Mouse (Mus musculus) neural tube, embryonic 12.5 days (tissue): ENCODE data around the gene Ttc23l. TPM values are rescaled to one million over a fixed set of nuclear protein-coding genes. Genes with fewer than 3 reads are reported as not detected.
"Not testable (repeated sequence)": the region's sequence is repeated elsewhere in the genome, so short reads cannot be mapped to it uniquely, and the experiment has no call there.

ENCODE experiments used
- ATAC-seq: fragments of 200-750 bp; cut with Nextera tagmentation; 2 replicates; pipeline ENCODE4 v1.8.0; 2017; ENCODE audit warnings: low read depth, mild to moderate bottlenecking, moderate TSS enrichment, moderate library complexity; ENCODE audit not compliant: low FRiP score
- H3K27ac ChIP-seq: fragments of 300-500 bp; sonication (generic); 2 replicates; pipeline ENCODE4 v1.5.1; 2016
- H3K27me3 ChIP-seq: fragments of 300-500 bp; sonication (generic); replicated peaks from 2 replicates; pipeline ENCODE4 v1.6.1; 2016; ENCODE audit warnings: mild to moderate bottlenecking
- H3K36me3 ChIP-seq: fragments of 300-500 bp; sonication (generic); 2 replicates; pipeline ENCODE4 v1.6.1; 2016; ENCODE audit warnings: mild to moderate bottlenecking
- H3K4me1 ChIP-seq: fragments of 300-500 bp; sonication (generic); 2 replicates; pipeline ENCODE4 v1.6.1; 2016
- H3K4me2 ChIP-seq: fragments of 300-500 bp; sonication (generic); replicated peaks from 2 replicates; pipeline ENCODE4 v1.6.1; 2016; ENCODE audit warnings: mild to moderate bottlenecking
- H3K4me3 ChIP-seq: fragments of 300-500 bp; sonication (generic); 2 replicates; pipeline ENCODE4 v1.5.1; 2016
- H3K9ac ChIP-seq: fragments of 300-500 bp; sonication (generic); 2 replicates; pipeline ENCODE4 v1.6.1; 2016; ENCODE audit warnings: mild to moderate bottlenecking
- H3K9me3 ChIP-seq: fragments of 300-500 bp; sonication (generic); 2 replicates; pipeline ENCODE4 v1.6.1; 2016; ENCODE audit warnings: mild to moderate bottlenecking
- WGBS: fragments of 180-500 bp; shearing (Covaris S2); methylation state at CpG from one replicate; pipeline ENCODE4 v1.1.7; 2016; 5-methylcytosine and 5-hydroxymethylcytosine counted together
- polyA plus RNA-seq: library from polyadenylated mRNA; unstranded; fragments of >200 nt; fragmentation: Nextera tagmentation; extraction: Ambion mirVana; gene quantifications from 2 replicates; pipeline ENCODE4 v1.2.1, GENCODE M21; 2016

The Ttc23l gene
- polyA plus RNA-seq, 1 experiment from 2014 or later = not detected

DNA sequence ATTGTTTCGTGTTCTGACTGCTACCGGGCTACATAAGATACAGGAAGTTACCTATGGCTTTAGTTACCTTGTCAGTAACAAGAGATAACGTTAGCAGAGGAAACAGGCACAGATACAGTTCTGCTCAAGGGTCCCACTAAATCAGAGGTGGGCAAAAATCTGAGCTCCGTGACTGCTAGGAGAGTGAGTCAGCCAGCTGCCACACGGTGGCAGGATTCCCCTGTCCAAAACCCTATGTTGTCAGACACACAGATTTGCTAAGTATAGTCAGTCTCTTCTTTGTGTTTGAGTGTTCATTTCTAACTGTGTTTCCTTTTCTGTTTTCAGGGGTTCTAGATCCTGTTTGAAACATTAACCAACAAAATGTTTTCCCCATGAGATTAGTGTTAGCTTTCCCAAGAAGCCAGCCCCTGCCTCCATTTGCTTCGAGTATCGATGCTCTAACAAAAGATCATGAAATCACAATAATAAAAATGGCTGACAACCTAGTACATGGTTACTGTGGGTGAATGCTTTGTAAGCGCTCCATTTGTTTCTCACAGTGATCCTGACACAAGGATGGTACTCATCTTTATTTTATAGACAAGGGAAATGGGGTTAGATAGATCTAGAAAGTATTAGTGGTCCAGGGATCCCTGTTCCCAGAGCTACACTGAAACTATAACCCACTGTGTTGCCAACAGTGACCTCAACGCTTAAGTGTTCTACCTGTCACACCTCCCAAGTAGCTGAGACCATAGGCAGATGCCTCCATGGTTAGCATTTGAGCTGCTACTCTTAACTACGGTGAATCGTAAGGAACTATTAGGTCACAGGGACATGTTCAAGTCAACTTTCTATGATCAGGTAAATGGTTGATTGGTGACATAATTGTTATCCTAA, 57.4 kb downstream of the Ttc23l start:
- WGBS = 59% methylated on average over 11 of the region's 11 CpGs
- no peaks in the 10 kb centered on the region for H3K4me1 ChIP-seq
- H3K27me3 ChIP-seq = no peaks in the 10 kb centered on the region
- H3K36me3 ChIP-seq = peaks cover 3% of the 10 kb centered on the region; the same call in 1 of the 2 replicates
- ATAC-seq = peak; percentile 88
- no peak overlapping the region for H3K4me2 ChIP-seq
- no peak overlapping the region for H3K27ac ChIP-seq
- no peak overlapping the region for H3K9ac ChIP-seq
- no peak overlapping the region for H3K4me3 ChIP-seq
- H3K9me3 ChIP-seq = no peaks in the 10 kb centered on the region

GRCm38 (mm10) chr15:10500035-10500434, 58.4 kb downstream of the Ttc23l start:
- WGBS = 87% methylated on average over 5 of the region's 5 CpGs
- ATAC-seq = no peak
- Histone ChIP-seq H3K4me3 (no peak overlapping the region), H3K9me3 (no peaks in the 10 kb centered on the region), H3K27ac (no peak overlapping the region), H3K4me2 (no peak overlapping the region), H3K9ac (no peak overlapping the region), H3K4me1 (no peaks in the 10 kb centered on the region), H3K27me3 (no peaks in the 10 kb centered on the region), H3K36me3 (peaks cover 6% of the 10 kb centered on the region; the same call in 1 of the 2 replicates)

- Histone ChIP-seq H3K27ac (no peak overlapping the region), H3K4me2 (no peak overlapping the region), H3K4me3 (no peak overlapping the region), H3K36me3 (peaks cover 6% of the 10 kb centered on the region; the same call in 1 of the 2 replicates), H3K9me3 (no peaks in the 10 kb centered on the region), H3K9ac (no peak overlapping the region), H3K27me3 (no peaks in the 10 kb centered on the region), H3K4me1 (no peaks in the 10 kb centered on the region)
- WGBS = 80% methylated on average over 5 of the region's 5 CpGs
- no peak for ATAC-seq
Measured at GRCm38 (mm10) chr15:10499593-10499992, 58.9 kb downstream of the Ttc23l start.

DNA sequence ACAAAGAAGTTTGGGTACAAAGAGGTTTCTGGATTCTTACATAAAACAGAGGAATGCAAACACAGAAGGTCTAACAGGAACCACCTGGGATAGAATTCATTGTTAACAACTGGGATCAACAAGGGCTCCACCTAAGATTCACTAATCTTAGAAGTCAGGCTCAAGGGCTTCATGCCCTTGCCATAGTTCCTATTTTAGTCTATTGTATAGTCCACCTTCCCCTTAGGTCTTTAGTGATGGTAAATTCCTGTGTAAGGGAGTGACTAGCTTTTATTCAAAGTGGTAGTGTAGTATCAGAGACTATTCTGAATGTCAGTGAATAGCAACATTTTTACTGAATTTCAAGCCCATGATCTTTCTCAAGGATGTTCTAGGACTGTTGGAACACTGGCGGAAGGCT, 61.8 kb downstream of the Ttc23l start:
- not testable (repeated sequence) for H3K4me1 ChIP-seq, ATAC-seq, H3K9me3 ChIP-seq, H3K27ac ChIP-seq, H3K9ac ChIP-seq, H3K4me3 ChIP-seq, H3K4me2 ChIP-seq, H3K27me3 ChIP-seq
- peaks cover 22% of the 10 kb centered on the region; the same call in 1 of the 2 replicates for H3K36me3 ChIP-seq
- 95% methylated on average over 1 of the region's 1 CpGs for WGBS

GRCm38 (mm10) chr15:10495944-10496343, 62.5 kb downstream of the Ttc23l start:
- no peaks in the 10 kb centered on the region for H3K4me1 ChIP-seq
- H3K4me3 ChIP-seq = no peak overlapping the region
- no peak overlapping the region for H3K9ac ChIP-seq
- no peaks in the 10 kb centered on the region for H3K9me3 ChIP-seq
- H3K27ac ChIP-seq = no peak overlapping the region
- WGBS = 95% methylated on average over 11 of the region's 11 CpGs
- no peak overlapping the region for H3K4me2 ChIP-seq
- ATAC-seq = no peak
- no peaks in the 10 kb centered on the region for H3K27me3 ChIP-seq
- peaks cover 22% of the 10 kb centered on the region; the same call in 1 of the 2 replicates for H3K36me3 ChIP-seq

GRCm38 (mm10) chr15:10490101-10490500, 68.4 kb downstream of the Ttc23l start:
- Histone ChIP-seq H3K27me3 (no peaks in the 10 kb centered on the region), H3K9me3 (no peaks in the 10 kb centered on the region), H3K4me3 (no peak overlapping the region), H3K36me3 (peaks cover 32% of the 10 kb centered on the region; the same call in 1 of the 2 replicates), H3K9ac (no peak overlapping the region), H3K4me1 (peaks cover 10% of the 10 kb centered on the region), H3K27ac (no peak overlapping the region), H3K4me2 (no peak overlapping the region)
- whole genome bisulfite sequencing = 89% methylated on average over 5 of the region's 5 CpGs
- ATAC-seq = no peak

DNA sequence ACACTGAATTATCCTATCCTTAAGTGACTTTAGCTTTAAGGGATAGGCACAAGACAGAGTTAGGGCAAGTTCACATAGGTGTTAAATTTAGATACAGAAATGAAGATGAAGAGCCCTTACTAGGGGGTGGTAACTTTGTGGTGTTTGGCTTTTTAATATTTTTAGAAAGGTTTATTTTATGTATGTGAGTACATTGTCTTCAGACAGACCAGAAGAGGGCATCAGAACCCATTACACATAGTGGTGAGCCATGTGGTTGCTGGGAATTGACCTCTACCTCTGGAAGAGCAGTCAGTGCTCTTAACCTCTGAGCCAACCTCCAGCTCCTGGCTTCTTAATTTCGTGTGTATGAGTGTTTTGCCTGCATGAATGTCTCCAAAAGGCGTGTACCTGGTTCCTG, 71.2 kb downstream of the Ttc23l start:
- peaks cover 29% of the 10 kb centered on the region; the same call in 1 of the 2 replicates for H3K36me3 ChIP-seq
- WGBS = 69% methylated on average over 2 of the region's 2 CpGs
- H3K4me3 ChIP-seq = peak overlapping the region; percentile 13; the same call in 1 of the 2 replicates
- H3K27me3 ChIP-seq = no peaks in the 10 kb centered on the region
- H3K4me2 ChIP-seq = peak overlapping the region; percentile 79
- ATAC-seq = no peak
- no peak overlapping the region for H3K27ac ChIP-seq
- H3K4me1 ChIP-seq = peaks cover 19% of the 10 kb centered on the region
- peak overlapping the region; percentile 21; the same call in 1 of the 2 replicates for H3K9ac ChIP-seq
- no peaks in the 10 kb centered on the region for H3K9me3 ChIP-seq

GRCm38 (mm10) chr15:10486365-10486839, 72.1 kb downstream of the Ttc23l start:
- Histone ChIP-seq H3K4me3 (peak overlapping the region; percentile 79), H3K27me3 (no peaks in the 10 kb centered on the region), H3K4me1 (peaks cover 19% of the 10 kb centered on the region), H3K36me3 (peaks cover 30% of the 10 kb centered on the region), H3K9ac (peak overlapping the region; percentile 79), H3K4me2 (peak overlapping the region; percentile 79), H3K9me3 (no peaks in the 10 kb centered on the region), H3K27ac (no peak overlapping the region)
- WGBS = under 1% methylated on average over 18 of the region's 18 CpGs
- ATAC-seq = peak; percentile 70

GRCm38 (mm10) chr15:10485484-10486364, 72.7 kb downstream of the Ttc23l start, which contains the start of the genes Brix1 and Rad1:
TSS of gene Brix1 (minus strand) at chr15:10485947.
TSS of gene Rad1 (plus strand) at chr15:10486018.
- H3K4me2 ChIP-seq = peak within 1 kb of the TSS; percentile 79
- peak within 1 kb of the TSS; percentile 79 for H3K9ac ChIP-seq
- no peaks in the 10 kb centered on the region for H3K27me3 ChIP-seq
- ATAC-seq = peak; percentile 99
- under 1% methylated on average over 58 of the region's 58 CpGs for WGBS
- H3K27ac ChIP-seq = peak within 1 kb of the TSS; percentile 38; the same call in 1 of the 2 replicates
- peaks cover 19% of the 10 kb centered on the region for H3K4me1 ChIP-seq
- peaks cover 33% of the 10 kb centered on the region for H3K36me3 ChIP-seq
- H3K9me3 ChIP-seq = no peaks in the 10 kb centered on the region
- peak within 1 kb of the TSS; percentile 79 for H3K4me3 ChIP-seq

GRCm38 (mm10) chr15:10470941-10471340, 87.5 kb downstream of the Ttc23l start:
- peak overlapping the region; percentile 88 for H3K4me3 ChIP-seq
- no peaks in the 10 kb centered on the region for H3K9me3 ChIP-seq
- no peaks in the 10 kb centered on the region for H3K27me3 ChIP-seq
- H3K27ac ChIP-seq = no peak overlapping the region
- H3K4me1 ChIP-seq = peaks cover 6% of the 10 kb centered on the region; the same call in 1 of the 2 replicates
- no peak overlapping the region for H3K9ac ChIP-seq
- 28% methylated on average over 3 of the region's 3 CpGs for WGBS
- H3K36me3 ChIP-seq = peaks cover 10% of the 10 kb centered on the region
- H3K4me2 ChIP-seq = peak overlapping the region; percentile 89
- no peak for ATAC-seq

DNA sequence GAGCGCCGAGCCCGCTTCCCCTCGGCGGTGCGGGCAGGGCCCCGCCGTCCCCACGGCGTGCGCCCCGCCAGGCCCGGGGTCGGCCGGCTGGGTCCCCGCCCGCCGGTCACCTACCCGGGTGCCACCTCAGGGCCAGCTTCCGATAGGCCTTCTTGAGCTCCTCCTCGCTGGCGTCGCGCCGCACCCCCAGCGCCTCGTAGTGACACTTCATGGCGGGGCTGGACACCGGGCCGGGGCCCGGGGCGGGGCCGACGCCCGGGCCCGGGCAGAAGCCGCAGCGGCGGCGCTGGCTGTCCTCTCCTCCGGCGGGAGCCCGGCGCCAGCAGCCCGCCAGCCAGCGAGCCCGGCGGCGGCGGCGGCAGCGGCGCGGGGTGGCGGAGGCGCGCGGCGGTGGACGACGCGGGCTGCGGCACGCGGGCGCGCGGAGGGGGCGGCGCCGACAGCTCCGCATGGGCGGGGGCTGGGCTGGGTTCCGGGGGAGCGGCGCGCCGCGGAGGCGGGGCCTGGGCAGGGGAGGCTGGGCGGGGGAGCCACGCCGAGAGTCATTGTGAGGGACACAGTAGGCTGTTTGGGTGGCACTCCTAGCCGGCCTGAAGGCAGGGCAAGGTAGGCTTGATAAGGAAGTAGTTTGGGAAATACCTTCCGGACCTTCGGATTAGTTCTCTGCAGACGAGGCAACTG, 88.2 kb downstream of the Ttc23l start, which contains the start of gene Dnajc21:
TSS of gene Dnajc21 (minus strand) at position 366 of the 681 bp plus-strand sequence.
- peaks cover 6% of the 10 kb centered on the region; the same call in 1 of the 2 replicates for H3K4me1 ChIP-seq
- peaks cover 3% of the 10 kb centered on the region for H3K36me3 ChIP-seq
- ATAC-seq = peak; percentile 97
- no peaks in the 10 kb centered on the region for H3K27me3 ChIP-seq
- no peaks in the 10 kb centered on the region for H3K9me3 ChIP-seq
- peak within 1 kb of the TSS; percentile 86 for H3K9ac ChIP-seq
- peak within 1 kb of the TSS; percentile 89 for H3K4me2 ChIP-seq
- H3K4me3 ChIP-seq = peak within 1 kb of the TSS; percentile 88
- peak within 1 kb of the TSS; percentile 59; the same call in 1 of the 2 replicates for H3K27ac ChIP-seq
- WGBS = under 1% methylated on average over 79 of the region's 87 CpGs
